Mouse (Mus musculus): ENCODE data around the gene Prss28. TPM values are rescaled to one million over a fixed set of nuclear protein-coding genes. Genes with fewer than 3 reads are reported as not detected.

Prss28 gene
- polyA plus RNA-seq, 1 experiment from 2014 or later: not detected

DNA sequence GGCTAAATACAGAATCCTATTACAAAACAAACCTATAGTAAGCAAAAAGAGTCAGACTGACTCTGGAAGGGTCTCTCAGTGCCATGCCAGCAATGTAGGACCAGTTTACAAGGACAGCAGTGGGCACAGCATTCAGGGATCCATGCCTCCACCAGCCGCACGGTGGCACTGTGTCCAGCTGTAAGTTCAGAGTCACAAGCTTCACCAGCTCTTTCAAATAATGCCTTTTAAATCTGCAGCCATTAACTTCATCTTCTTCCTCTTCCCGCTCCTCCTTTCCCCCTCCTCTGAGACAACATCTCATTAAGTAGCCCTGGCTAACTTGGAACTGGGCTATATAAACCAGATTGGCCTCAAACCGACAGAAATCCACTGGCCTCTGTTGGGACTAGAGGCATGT, 19.6 kb upstream of the Prss28 start:
- 22% methylated on average over 4 of the region's 4 CpGs for WGBS (ENCODE audit: insufficient replicate concordance)
- H3K4me2 ChIP-seq: no peak overlapping the region
- H3K27me3 ChIP-seq: peaks cover 7% of the 10 kb centered on the region; the same call in 1 of the 2 replicates
- peak; percentile 22 for DNase-seq
- ATAC-seq (ENCODE audit: low read depth): no peak
- no peaks in the 10 kb centered on the region for H3K9me3 ChIP-seq (replicated peaks)
- no peaks in the 10 kb centered on the region for H3K36me3 ChIP-seq
- H3K27ac ChIP-seq: no peak overlapping the region
- H3K4me3 ChIP-seq (replicated peaks): no peak overlapping the region
- H3K4me1 ChIP-seq (replicated peaks): peaks cover 2% of the 10 kb centered on the region; the same call in 1 of the 2 replicates
- H3K9ac ChIP-seq: no peak overlapping the region

GRCm38 (mm10) chr17:25290411-25290810, 18.0 kb upstream of the Prss28 start:
- H3K4me1 ChIP-seq (replicated peaks): peaks cover 3% of the 10 kb centered on the region; the same call in 1 of the 2 replicates
- no peak for DNase-seq
- peak; percentile 20; the same call in 1 of the 2 replicates for ATAC-seq (ENCODE audit: low read depth)
- H3K27me3 ChIP-seq: peaks cover 7% of the 10 kb centered on the region; the same call in 1 of the 2 replicates
- no peaks in the 10 kb centered on the region for H3K36me3 ChIP-seq
- H3K4me3 ChIP-seq (replicated peaks): no peak overlapping the region
- no peaks in the 10 kb centered on the region for H3K9me3 ChIP-seq (replicated peaks)
- no peak overlapping the region for H3K4me2 ChIP-seq
- H3K9ac ChIP-seq: no peak overlapping the region
- 27% methylated on average over 4 of the region's 4 CpGs for WGBS (ENCODE audit: insufficient replicate concordance)
- no peak overlapping the region for H3K27ac ChIP-seq

DNA sequence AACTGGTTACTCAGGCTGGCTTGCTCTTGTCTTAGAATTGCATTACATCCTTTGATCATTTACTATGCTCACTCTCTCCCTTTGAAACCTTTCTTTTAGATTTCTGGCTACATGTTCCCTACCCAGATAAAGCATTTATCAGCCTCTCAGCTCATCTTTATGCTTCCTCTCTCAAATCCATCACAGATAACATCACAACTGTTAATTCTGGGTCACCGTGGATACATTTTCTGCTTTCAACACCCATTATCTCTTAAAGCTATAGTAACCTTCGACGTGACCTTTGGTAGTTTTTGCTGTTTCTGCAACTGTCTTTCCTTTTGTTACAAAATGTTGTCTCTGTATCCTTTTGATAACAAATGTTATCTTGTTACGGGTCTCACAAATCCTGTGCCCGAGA, 15.0 kb upstream of the Prss28 start:
- DNase-seq (no peak), ATAC-seq (ENCODE audit: low read depth) (no peak)
- peaks cover 21% of the 10 kb centered on the region for H3K27me3 ChIP-seq
- no peak overlapping the region for H3K9ac ChIP-seq
- peaks cover 3% of the 10 kb centered on the region; the same call in 1 of the 2 replicates for H3K4me1 ChIP-seq (replicated peaks)
- H3K4me3 ChIP-seq (replicated peaks): no peak overlapping the region
- WGBS (ENCODE audit: insufficient replicate concordance): 14% methylated on average over 5 of the region's 5 CpGs
- H3K9me3 ChIP-seq (replicated peaks): no peaks in the 10 kb centered on the region
- H3K36me3 ChIP-seq: no peaks in the 10 kb centered on the region
- no peak overlapping the region for H3K27ac ChIP-seq
- H3K4me2 ChIP-seq: no peak overlapping the region

GRCm38 (mm10) chr17:25294111-25294510, 14.3 kb upstream of the Prss28 start:
- Histone ChIP-seq H3K27me3 (peaks cover 25% of the 10 kb centered on the region), H3K4me3 (replicated peaks) (no peak overlapping the region), H3K9ac (no peak overlapping the region), H3K4me1 (replicated peaks) (peaks cover 3% of the 10 kb centered on the region; the same call in 1 of the 2 replicates), H3K36me3 (no peaks in the 10 kb centered on the region), H3K4me2 (no peak overlapping the region), H3K27ac (no peak overlapping the region), H3K9me3 (replicated peaks) (no peaks in the 10 kb centered on the region)
- ATAC-seq (ENCODE audit: low read depth): no peak
- no peak for DNase-seq
- 57% methylated on average over 1 of the region's 1 CpGs for WGBS (ENCODE audit: insufficient replicate concordance)

- Histone ChIP-seq H3K4me1 (replicated peaks) (peaks cover 3% of the 10 kb centered on the region; the same call in 1 of the 2 replicates), H3K9me3 (replicated peaks) (no peaks in the 10 kb centered on the region), H3K4me3 (replicated peaks) (no peak within 1 kb of the TSS), H3K4me2 (no peak within 1 kb of the TSS), H3K9ac (no peak within 1 kb of the TSS), H3K27ac (no peak within 1 kb of the TSS), H3K36me3 (no peaks in the 10 kb centered on the region), H3K27me3 (peaks cover 29% of the 10 kb centered on the region; the same call in 1 of the 2 replicates)
- 53% methylated on average over 5 of the region's 5 CpGs for WGBS (ENCODE audit: insufficient replicate concordance)
- DNase-seq (no peak), ATAC-seq (ENCODE audit: low read depth) (no peak)
Observed at GRCm38 (mm10) chr17:25298094-25298493, 10.4 kb upstream of the Prss28 start, which contains the start of gene Prss34. TSS of gene Prss34 (plus strand) at chr17:25298394.

GRCm38 (mm10) chr17:25318354-25318753, 9.9 kb downstream of the Prss28 start, which contains the start of gene Prss29:
TSS of gene Prss29 (plus strand) at chr17:25318654.
- ATAC-seq (ENCODE audit: low read depth): no peak

GRCm38 (mm10) chr17:25320819-25321218, 12.4 kb downstream of the Prss28 start:
- 85% methylated on average over 8 of the region's 8 CpGs for WGBS (ENCODE audit: insufficient replicate concordance)
- peaks cover 14% of the 10 kb centered on the region; the same call in 1 of the 2 replicates for H3K27me3 ChIP-seq
- peaks cover 6% of the 10 kb centered on the region; the same call in 1 of the 2 replicates for H3K4me1 ChIP-seq (replicated peaks)
- H3K9me3 ChIP-seq (replicated peaks): no peaks in the 10 kb centered on the region
- ATAC-seq (ENCODE audit: low read depth): no peak
- no peak overlapping the region for H3K4me2 ChIP-seq
- no peak overlapping the region for H3K4me3 ChIP-seq (replicated peaks)
- H3K36me3 ChIP-seq: no peaks in the 10 kb centered on the region
- no peak overlapping the region for H3K9ac ChIP-seq
- H3K27ac ChIP-seq: no peak overlapping the region
- DNase-seq: no peak

More at GRCm38 (mm10) chr17:25318354-25318753, 9.9 kb downstream of the Prss28 start, which contains the start of gene Prss29:
- peaks cover 12% of the 10 kb centered on the region; the same call in 1 of the 2 replicates for H3K27me3 ChIP-seq
- no peaks in the 10 kb centered on the region for H3K36me3 ChIP-seq
- H3K27ac ChIP-seq: no peak within 1 kb of the TSS
- DNase-seq: no peak
- peaks cover 3% of the 10 kb centered on the region; the same call in 1 of the 2 replicates for H3K4me1 ChIP-seq (replicated peaks)
- no peak within 1 kb of the TSS for H3K4me2 ChIP-seq
- no peak within 1 kb of the TSS for H3K4me3 ChIP-seq (replicated peaks)
- 41% methylated on average over 5 of the region's 5 CpGs for WGBS (ENCODE audit: insufficient replicate concordance)
- H3K9me3 ChIP-seq (replicated peaks): no peaks in the 10 kb centered on the region
- no peak within 1 kb of the TSS for H3K9ac ChIP-seq

DNA sequence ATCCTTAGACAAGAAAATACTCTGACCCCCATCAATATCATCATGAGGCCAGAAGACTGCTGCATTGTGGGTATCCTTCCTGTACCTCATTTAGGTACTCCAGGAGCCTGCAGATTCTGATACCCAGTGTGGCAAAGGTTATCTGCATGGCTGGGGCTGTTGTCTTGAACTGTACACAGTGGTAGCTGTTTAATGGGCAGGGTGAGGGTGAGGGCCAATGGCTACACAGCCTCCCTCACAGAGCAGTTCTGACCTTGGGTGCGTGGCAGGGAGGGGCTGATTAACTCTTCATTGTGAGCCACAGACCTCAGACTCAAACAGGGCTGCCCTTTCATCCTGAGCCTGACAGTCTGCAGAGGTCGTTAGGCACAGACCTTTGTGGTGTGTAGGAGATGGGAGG, 14.5 kb downstream of the Prss28 start:
- H3K9ac ChIP-seq: no peak overlapping the region
- peaks cover 6% of the 10 kb centered on the region; the same call in 1 of the 2 replicates for H3K4me1 ChIP-seq (replicated peaks)
- H3K27me3 ChIP-seq: peaks cover 14% of the 10 kb centered on the region; the same call in 1 of the 2 replicates
- peak; percentile 73 for ATAC-seq (ENCODE audit: low read depth)
- H3K4me3 ChIP-seq (replicated peaks): no peak overlapping the region
- no peak overlapping the region for H3K4me2 ChIP-seq
- no peak overlapping the region for H3K27ac ChIP-seq
- no peaks in the 10 kb centered on the region for H3K36me3 ChIP-seq
- no peak for DNase-seq
- 22% methylated on average over 2 of the region's 2 CpGs for WGBS (ENCODE audit: insufficient replicate concordance)
- no peaks in the 10 kb centered on the region for H3K9me3 ChIP-seq (replicated peaks)

DNA sequence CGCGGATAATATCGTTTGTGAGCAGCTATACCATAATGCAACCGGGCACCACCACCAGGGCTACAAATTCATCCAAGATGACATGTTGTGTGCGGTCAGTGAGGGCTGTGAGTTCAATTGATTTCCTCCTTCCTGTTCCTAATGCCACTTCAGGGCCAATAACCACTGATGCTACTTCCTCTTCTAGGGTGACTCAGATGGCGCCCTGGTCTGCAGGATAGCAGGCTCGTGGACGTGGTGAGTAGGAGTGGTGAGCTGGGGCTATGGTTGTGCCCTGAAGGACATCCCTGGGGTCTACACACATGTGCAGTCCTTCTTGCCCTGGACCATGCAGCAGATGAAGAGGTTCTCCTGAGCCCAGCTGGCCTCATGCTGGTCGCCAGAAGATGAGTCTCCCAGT, 23.9 kb downstream of the Prss28 start:
- Histone ChIP-seq H3K4me3 (replicated peaks) (no peak overlapping the region), H3K9me3 (replicated peaks) (no peaks in the 10 kb centered on the region), H3K9ac (no peak overlapping the region), H3K27me3 (peaks cover 14% of the 10 kb centered on the region), H3K36me3 (no peaks in the 10 kb centered on the region), H3K4me1 (replicated peaks) (no peaks in the 10 kb centered on the region), H3K4me2 (no peak overlapping the region), H3K27ac (no peak overlapping the region)
- WGBS (ENCODE audit: insufficient replicate concordance): 16% methylated on average over 9 of the region's 9 CpGs
- DNase-seq: no peak
- ATAC-seq (ENCODE audit: low read depth): no peak

DNA sequence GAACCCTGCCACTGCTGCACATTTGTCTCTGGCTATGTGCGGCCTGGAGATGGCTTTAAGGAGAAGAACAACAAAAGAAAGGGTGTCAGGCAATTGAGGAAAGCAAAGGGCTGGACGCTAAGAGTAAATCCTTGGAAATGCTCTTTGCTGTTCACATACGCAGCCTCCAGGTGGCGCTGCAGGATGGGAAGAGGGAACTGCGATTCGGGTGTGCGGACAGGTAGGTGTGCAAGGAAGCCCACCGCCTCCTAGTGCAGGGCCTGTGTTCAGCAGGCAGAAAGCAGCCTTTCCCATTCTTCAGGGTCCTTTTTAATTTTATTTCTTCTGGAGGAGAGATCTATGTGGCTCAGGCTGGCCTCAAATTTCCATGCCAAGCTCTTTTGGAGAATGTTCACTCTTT, 25.5 kb downstream of the Prss28 start:
- Histone ChIP-seq H3K4me1 (replicated peaks) (no peaks in the 10 kb centered on the region), H3K9ac (no peak overlapping the region), H3K36me3 (no peaks in the 10 kb centered on the region), H3K9me3 (replicated peaks) (no peaks in the 10 kb centered on the region), H3K4me2 (no peak overlapping the region), H3K27me3 (peaks cover 14% of the 10 kb centered on the region), H3K27ac (no peak overlapping the region), H3K4me3 (replicated peaks) (no peak overlapping the region)
- WGBS (ENCODE audit: insufficient replicate concordance): 3% methylated on average over 8 of the region's 8 CpGs
- DNase-seq: peak; percentile 14
- no peak for ATAC-seq (ENCODE audit: low read depth)

GRCm38 (mm10) chr17:25338218-25338617, 29.8 kb downstream of the Prss28 start:
- peak overlapping the region; percentile 29 for H3K27ac ChIP-seq
- WGBS (ENCODE audit: insufficient replicate concordance): 57% methylated on average over 4 of the region's 4 CpGs
- H3K9ac ChIP-seq: no peak overlapping the region
- peaks cover 10% of the 10 kb centered on the region for H3K27me3 ChIP-seq
- no peaks in the 10 kb centered on the region for H3K36me3 ChIP-seq
- H3K4me2 ChIP-seq: no peak overlapping the region
- no peak overlapping the region for H3K4me3 ChIP-seq (replicated peaks)
- no peaks in the 10 kb centered on the region; the same call in 1 of the 2 replicates for H3K4me1 ChIP-seq (replicated peaks)
- no peaks in the 10 kb centered on the region for H3K9me3 ChIP-seq (replicated peaks)
- peak; percentile 69 for ATAC-seq (ENCODE audit: low read depth)
- DNase-seq: no peak

GRCm38 (mm10) chr17:25340003-25340402, 31.6 kb downstream of the Prss28 start:
- no peak overlapping the region for H3K9ac ChIP-seq
- H3K27ac ChIP-seq: no peak overlapping the region
- no peak for DNase-seq
- peak; percentile 21; the same call in 1 of the 2 replicates for ATAC-seq (ENCODE audit: low read depth)
- H3K27me3 ChIP-seq: no peaks in the 10 kb centered on the region
- H3K9me3 ChIP-seq (replicated peaks): no peaks in the 10 kb centered on the region
- no peaks in the 10 kb centered on the region for H3K36me3 ChIP-seq
- H3K4me3 ChIP-seq (replicated peaks): no peak overlapping the region
- no peaks in the 10 kb centered on the region; the same call in 1 of the 2 replicates for H3K4me1 ChIP-seq (replicated peaks)
- H3K4me2 ChIP-seq: no peak overlapping the region
- WGBS (ENCODE audit: insufficient replicate concordance): 67% methylated on average over 6 of the region's 6 CpGs

Measured in liver, embryonic 13.5 days (tissue).